Mouse (Mus musculus) hindbrain, embryonic 12.5 days (tissue): ENCODE measurements around the gene Mgp. TPM values are rescaled to one million over a fixed set of nuclear protein-coding genes. Genes with fewer than 3 reads are reported as not detected.

Experiments used
- ATAC-seq: fragments of 200-750 bp; cut with Nextera tagmentation; 2 replicates; pipeline ENCODE4 v1.8.0; 2017; ENCODE audit warnings: moderate TSS enrichment; ENCODE audit not compliant: low FRiP score
- H3K27ac ChIP-seq: fragments of 300-500 bp; sonication (generic); 2 replicates; pipeline ENCODE4 v1.5.1; 2016; ENCODE audit warnings: mild to moderate bottlenecking
- H3K27me3 ChIP-seq: fragments of 300-500 bp; sonication (generic); 2 replicates; pipeline ENCODE4 v1.6.1; 2016; ENCODE audit warnings: mild to moderate bottlenecking
- H3K36me3 ChIP-seq: fragments of 300-500 bp; sonication (generic); 2 replicates; pipeline ENCODE4 v1.6.1; 2016; ENCODE audit warnings: mild to moderate bottlenecking
- H3K4me1 ChIP-seq: fragments of 300-500 bp; sonication (generic); 2 replicates; pipeline ENCODE4 v1.6.1; 2016
- H3K4me2 ChIP-seq: fragments of 300-500 bp; sonication (generic); replicated peaks from 2 replicates; pipeline ENCODE4 v1.6.1; 2016; ENCODE audit warnings: mild to moderate bottlenecking
- H3K4me3 ChIP-seq: fragments of 300-500 bp; sonication (generic); 2 replicates; pipeline ENCODE4 v1.5.1; 2016; ENCODE audit warnings: mild to moderate bottlenecking
- H3K9ac ChIP-seq: fragments of 300-500 bp; sonication (generic); 2 replicates; pipeline ENCODE4 v1.6.1; 2016; ENCODE audit warnings: mild to moderate bottlenecking, moderate library complexity
- H3K9me3 ChIP-seq: fragments of 300-500 bp; sonication (generic); replicated peaks from 2 replicates; pipeline ENCODE4 v1.6.1; 2016; ENCODE audit warnings: mild to moderate bottlenecking
- WGBS: fragments of 180-500 bp; shearing (Covaris S2); methylation state at CpG from one replicate; pipeline ENCODE4 v1.1.7; 2016; 5-methylcytosine and 5-hydroxymethylcytosine counted together
- polyA plus RNA-seq: library from polyadenylated mRNA; unstranded; fragments of >200 nt; fragmentation: Nextera tagmentation; extraction: Ambion mirVana; gene quantifications from 2 replicates; pipeline ENCODE4 v1.2.1, GENCODE M21; 2016

The Mgp gene
- polyA plus RNA-seq, 1 experiment from 2014 or later: 35.9 TPM

- no peak overlapping the region for H3K9ac ChIP-seq
- no peak for ATAC-seq
- no peaks in the 10 kb centered on the region for H3K36me3 ChIP-seq
- no peaks in the 10 kb centered on the region for H3K27me3 ChIP-seq
- WGBS: 53% methylated on average over 2 of the region's 2 CpGs
- no peak overlapping the region for H3K4me2 ChIP-seq
- H3K27ac ChIP-seq: no peak overlapping the region
- no peak overlapping the region for H3K4me3 ChIP-seq
- no peaks in the 10 kb centered on the region for H3K9me3 ChIP-seq
- no peaks in the 10 kb centered on the region for H3K4me1 ChIP-seq
Observed at GRCm38 (mm10) chr6:136844903-136845302, 30.7 kb downstream of the Mgp start.

- Histone ChIP-seq H3K4me2 (no peak overlapping the region), H3K27ac (no peak overlapping the region), H3K36me3 (no peaks in the 10 kb centered on the region), H3K4me1 (no peaks in the 10 kb centered on the region), H3K9ac (no peak overlapping the region), H3K27me3 (no peaks in the 10 kb centered on the region), H3K9me3 (no peaks in the 10 kb centered on the region), H3K4me3 (no peak overlapping the region)
- 86% methylated on average over 3 of the region's 3 CpGs for WGBS
- ATAC-seq: no peak
Observed at GRCm38 (mm10) chr6:136837323-136837722, 38.3 kb downstream of the Mgp start.

- no peak within 1 kb of the TSS for H3K9ac ChIP-seq
Observed at GRCm38 (mm10) chr6:136835352-136835751, 40.3 kb downstream of the Mgp start, which contains the start of gene Smco3. Gene Smco3, minus strand, starts transcription at chr6:136835452.

GRCm38 (mm10) chr6:136831712-136832111, 43.9 kb downstream of the Mgp start:
- H3K4me3 ChIP-seq: no peak overlapping the region
- H3K27ac ChIP-seq: no peak overlapping the region
- 72% methylated on average over 5 of the region's 5 CpGs for WGBS
- no peak for ATAC-seq
- H3K4me2 ChIP-seq: no peak overlapping the region
- H3K9me3 ChIP-seq: no peaks in the 10 kb centered on the region
- H3K4me1 ChIP-seq: peaks cover 9% of the 10 kb centered on the region
- no peaks in the 10 kb centered on the region for H3K36me3 ChIP-seq
- peaks cover 4% of the 10 kb centered on the region for H3K27me3 ChIP-seq
- H3K9ac ChIP-seq: no peak overlapping the region

More at GRCm38 (mm10) chr6:136835352-136835751, 40.3 kb downstream of the Mgp start, which contains the start of gene Smco3:
- Histone ChIP-seq H3K36me3 (no peaks in the 10 kb centered on the region), H3K27me3 (peaks cover 4% of the 10 kb centered on the region), H3K4me1 (no peaks in the 10 kb centered on the region), H3K9me3 (no peaks in the 10 kb centered on the region), H3K27ac (no peak within 1 kb of the TSS), H3K4me3 (no peak within 1 kb of the TSS), H3K4me2 (no peak within 1 kb of the TSS)
- ATAC-seq: no peak
- 63% methylated on average over 4 of the region's 4 CpGs for WGBS

GRCm38 (mm10) chr6:136828681-136829080, 46.9 kb downstream of the Mgp start:
- peak overlapping the region; percentile 86 for H3K27ac ChIP-seq
- peaks cover 4% of the 10 kb centered on the region for H3K27me3 ChIP-seq
- H3K9me3 ChIP-seq: no peaks in the 10 kb centered on the region
- 32% methylated on average over 4 of the region's 4 CpGs for WGBS
- ATAC-seq: peak; percentile 8; the same call in 1 of the 2 replicates
- peak overlapping the region; percentile 53 for H3K4me2 ChIP-seq
- H3K4me1 ChIP-seq: peaks cover 9% of the 10 kb centered on the region
- H3K4me3 ChIP-seq: peak overlapping the region; percentile 100
- peak overlapping the region; percentile 60 for H3K9ac ChIP-seq
- peaks cover 15% of the 10 kb centered on the region for H3K36me3 ChIP-seq

GRCm38 (mm10) chr6:136827881-136828561, 47.6 kb downstream of the Mgp start, which contains the start of gene Wbp11:
Gene Wbp11, minus strand, starts transcription at chr6:136828233.
- peak within 1 kb of the TSS; percentile 100 for H3K4me3 ChIP-seq
- peak within 1 kb of the TSS; percentile 71 for H3K4me2 ChIP-seq
- H3K9me3 ChIP-seq: no peaks in the 10 kb centered on the region
- under 1% methylated on average over 44 of the region's 45 CpGs for WGBS
- ATAC-seq: peak; percentile 100
- H3K36me3 ChIP-seq: peaks cover 18% of the 10 kb centered on the region
- H3K27ac ChIP-seq: peak within 1 kb of the TSS; percentile 86
- peak within 1 kb of the TSS; percentile 97 for H3K9ac ChIP-seq
- H3K27me3 ChIP-seq: peaks cover 4% of the 10 kb centered on the region
- H3K4me1 ChIP-seq: peaks cover 9% of the 10 kb centered on the region

GRCm38 (mm10) chr6:136827516-136827880, 48.1 kb downstream of the Mgp start, which contains the start of gene BC049715:
Gene BC049715, plus strand, starts transcription at chr6:136827626.
- peaks cover 23% of the 10 kb centered on the region for H3K36me3 ChIP-seq
- H3K4me3 ChIP-seq: peak within 1 kb of the TSS; percentile 100
- no peaks in the 10 kb centered on the region for H3K9me3 ChIP-seq
- H3K27ac ChIP-seq: peak within 1 kb of the TSS; percentile 86
- H3K9ac ChIP-seq: peak within 1 kb of the TSS; percentile 97
- ATAC-seq: no peak
- H3K4me2 ChIP-seq: peak within 1 kb of the TSS; percentile 71
- under 1% methylated on average over 34 of the region's 34 CpGs for WGBS
- H3K4me1 ChIP-seq: peaks cover 9% of the 10 kb centered on the region
- peaks cover 4% of the 10 kb centered on the region for H3K27me3 ChIP-seq

GRCm38 (mm10) chr6:136827116-136827515, 48.5 kb downstream of the Mgp start:
- Histone ChIP-seq H3K4me3 (peak overlapping the region; percentile 100), H3K4me1 (peaks cover 9% of the 10 kb centered on the region), H3K27me3 (peaks cover 4% of the 10 kb centered on the region), H3K9ac (peak overlapping the region; percentile 97), H3K27ac (no peak overlapping the region), H3K9me3 (no peaks in the 10 kb centered on the region), H3K36me3 (peaks cover 27% of the 10 kb centered on the region), H3K4me2 (peak overlapping the region; percentile 71)
- no peak for ATAC-seq
- 19% methylated on average over 7 of the region's 7 CpGs for WGBS

GRCm38 (mm10) chr6:136824987-136825386, 50.6 kb downstream of the Mgp start:
- Histone ChIP-seq H3K27me3 (no peaks in the 10 kb centered on the region), H3K4me2 (no peak overlapping the region), H3K27ac (no peak overlapping the region), H3K36me3 (peaks cover 48% of the 10 kb centered on the region), H3K9ac (no peak overlapping the region), H3K4me1 (peaks cover 9% of the 10 kb centered on the region), H3K9me3 (no peaks in the 10 kb centered on the region), H3K4me3 (no peak overlapping the region)
- ATAC-seq: no peak
- WGBS: 97% methylated on average over 8 of the region's 8 CpGs

Other genes starting within 250 kb of the Mgp start
- 2.3 and 2.6 TPM in 2 replicates for gene Plbd1, start 213.9 kb downstream of the Mgp start, polyA plus RNA-seq
- 0.05 and 0.10 TPM in 2 replicates for gene Gucy2c, start 94.1 kb downstream of the Mgp start, polyA plus RNA-seq
- 0.51 and 0.72 TPM in 2 replicates for gene Hist4h4, start 71.4 kb downstream of the Mgp start, polyA plus RNA-seq
- gene H2afj, start 67.6 kb downstream of the Mgp start, polyA plus RNA-seq: 115 and 121 TPM in 2 replicates
- 1.3 and 2.5 TPM in 2 replicates for gene BC049715, start 48.2 kb downstream of the Mgp start, polyA plus RNA-seq
- gene Wbp11, start 47.6 kb downstream of the Mgp start, polyA plus RNA-seq: 112 and 123 TPM in 2 replicates
- 0.49 and 1.1 TPM in 2 replicates for gene Smco3, start 40.4 kb downstream of the Mgp start, polyA plus RNA-seq
- gene Art4, start 18.1 kb downstream of the Mgp start, polyA plus RNA-seq: 0.47 and 0.75 TPM in 2 replicates
- not detected in 2 replicates for gene Erp27, start 46.4 kb upstream of the Mgp start, polyA plus RNA-seq
- gene Pde6h, start 48.0 kb upstream of the Mgp start, polyA plus RNA-seq: not detected in 2 replicates
- gene Arhgdib, start 66.1 kb upstream of the Mgp start, polyA plus RNA-seq: 27.7 and 29.0 TPM in 2 replicates